Mouse (Mus musculus) cortical plate, adult 2 months (tissue): ENCODE results near the gene Il9r.

Experiments
- CTCF ChIP-seq: fragments of 200-500 bp; IDR thresholded peaks from 2 replicates; pipeline ENCODE4 v1.5.1; 2011; ENCODE audit warnings: mild to moderate bottlenecking, control low read depth, low read length; ENCODE audit not compliant: insufficient read depth; ENCODE audit errors: extremely low read depth
- POLR2A ChIP-seq: fragments of 200-500 bp; IDR thresholded peaks from 2 replicates; pipeline ENCODE4 v1.6.1; 2011; ENCODE audit warnings: mild to moderate bottlenecking, low read length, control low read depth; ENCODE audit not compliant: insufficient read depth; ENCODE audit errors: extremely low read depth

- TF ChIP-seq CTCF: no peak
- TF ChIP-seq POLR2A: no peak
These were observed 6.9 kb downstream of the Il9r start for GRCm38 (mm10) chr11:32193156-32193555.
